Mouse (Mus musculus) liver, adult 2 months (tissue): ENCODE data around the gene Zfp750. TPM values are rescaled to one million over a fixed set of nuclear protein-coding genes. Genes with fewer than 3 reads are reported as not detected.

Experiments used
- DNase-seq: peaks from one replicate; pipeline ENCODE4 v3.0.0-alpha.2; 2011; ENCODE audit warnings: low read depth, low spot score; ENCODE audit errors: extremely low read depth
- H3K27ac ChIP-seq: fragments of 200-500 bp; replicated peaks from 2 replicates; pipeline ENCODE4 v1.5.1; 2012; ENCODE audit warnings: low read depth, mild to moderate bottlenecking, control low read depth, inconsistent platforms, low read length; ENCODE audit not compliant: insufficient read depth
- H3K27me3 ChIP-seq: fragments of 200-500 bp; 2 replicates; pipeline ENCODE4 v1.6.1; 2012; ENCODE audit warnings: mild to moderate bottlenecking, moderate library complexity, low read length, inconsistent platforms; ENCODE audit not compliant: control insufficient read depth, insufficient read depth
- H3K36me3 ChIP-seq: fragments of 200-500 bp; 2 replicates; pipeline ENCODE4 v1.6.1; 2012; ENCODE audit warnings: low read length, inconsistent platforms; ENCODE audit not compliant: control insufficient read depth, insufficient read depth
- H3K4me1 ChIP-seq: fragments of 200-500 bp; 2 replicates; pipeline ENCODE4 v1.6.1; 2011; ENCODE audit warnings: low read length; ENCODE audit not compliant: control insufficient read depth, insufficient read depth
- H3K4me3 ChIP-seq: fragments of 200-500 bp; 2 replicates; pipeline ENCODE4 v1.5.1; 2011; ENCODE audit warnings: low read depth, mild to moderate bottlenecking, control low read depth, low read length, moderate library complexity; ENCODE audit not compliant: insufficient read depth
- H3K79me2 ChIP-seq: fragments of 200-500 bp; 2 replicates; pipeline ENCODE4 v1.6.1; 2012; ENCODE audit warnings: inconsistent platforms, mild to moderate bottlenecking, low read length, moderate library complexity; ENCODE audit not compliant: control insufficient read depth, insufficient read depth
- H3K9ac ChIP-seq: fragments of 200-500 bp; 2 replicates; pipeline ENCODE4 v1.6.1; 2012; ENCODE audit warnings: low read depth, mild to moderate bottlenecking, control low read depth, inconsistent platforms, low read length
- CTCF ChIP-seq: fragments of 200-500 bp; IDR thresholded peaks from 2 replicates; pipeline ENCODE4 v1.5.1; 2011; ENCODE audit warnings: low read depth, low read length, control low read depth
- POLR2A ChIP-seq: fragments of 200-500 bp; IDR thresholded peaks from 2 replicates; pipeline ENCODE4 v1.6.1; 2011; ENCODE audit warnings: low read length, control low read depth; ENCODE audit not compliant: insufficient read depth; ENCODE audit errors: extremely low read depth
- WGBS: fragments of 180-500 bp; shearing (Covaris S2); methylation state at CpG from one replicate; pipeline ENCODE4 v1.1.7; 2018; 5-methylcytosine and 5-hydroxymethylcytosine counted together
- polyA plus RNA-seq: library from polyadenylated mRNA; depleted of rRNA; stranded (reverse); fragments of >200 nt; gene quantifications from 2 replicates; pipeline ENCODE4 v1.2.3, GENCODE M21; 2012; rRNA removed
- total RNA-seq: library from RNA; depleted of rRNA; stranded (reverse); fragments of >200 nt; gene quantifications from 2 replicates; pipeline ENCODE4 v1.2.3, GENCODE M21; 2014; rRNA removed

Zfp750 gene
- total and polyA plus RNA-seq, 2 experiments = 1.0 to 3.5 TPM

- no peak overlapping the region for H3K27ac ChIP-seq
These were observed 39.5 kb downstream of the Zfp750 start for GRCm38 (mm10) chr11:121479476-121480203.

GRCm38 (mm10) chr11:121475699-121476415 is 43.3 kb downstream of the Zfp750 start:
- 12% methylated on average over 9 of the region's 9 CpGs for WGBS
- TF ChIP-seq POLR2A (no peak), CTCF (peak; percentile 91)
- H3K79me2 ChIP-seq = no peaks in the 10 kb centered on the region
- no peak overlapping the region for H3K4me3 ChIP-seq
- peak overlapping the region; percentile 32; the same call in 1 of the 2 replicates for H3K9ac ChIP-seq
- no peak overlapping the region for H3K27ac ChIP-seq
- no peaks in the 10 kb centered on the region for H3K27me3 ChIP-seq
- H3K36me3 ChIP-seq = no peaks in the 10 kb centered on the region; the same call in 1 of the 2 replicates
- DNase-seq = peak; percentile 59
- no peaks in the 10 kb centered on the region for H3K4me1 ChIP-seq

More at GRCm38 (mm10) chr11:121479476-121480203, 39.5 kb downstream of the Zfp750 start:
- Histone ChIP-seq H3K36me3 (no peaks in the 10 kb centered on the region; the same call in 1 of the 2 replicates), H3K9ac (no peak overlapping the region), H3K4me1 (no peaks in the 10 kb centered on the region), H3K4me3 (no peak overlapping the region), H3K79me2 (peaks cover 7% of the 10 kb centered on the region; the same call in 1 of the 2 replicates), H3K27me3 (no peaks in the 10 kb centered on the region)
- DNase-seq = no peak
- TF ChIP-seq CTCF (no peak), POLR2A (no peak)
- 85% methylated on average over 15 of the region's 15 CpGs for whole genome bisulfite sequencing

- DNase-seq = no peak
- TF ChIP-seq POLR2A = no peak
- TF ChIP-seq CTCF = no peak
- no peak overlapping the region for H3K9ac ChIP-seq
- H3K4me1 ChIP-seq = no peaks in the 10 kb centered on the region
- H3K27ac ChIP-seq = no peak overlapping the region
- no peaks in the 10 kb centered on the region for H3K79me2 ChIP-seq
- H3K4me3 ChIP-seq = no peak overlapping the region
- no peaks in the 10 kb centered on the region for H3K27me3 ChIP-seq
- H3K36me3 ChIP-seq = no peaks in the 10 kb centered on the region; the same call in 1 of the 2 replicates
- WGBS = 78% methylated on average over 3 of the region's 3 CpGs
These were observed 44.3 kb downstream of the Zfp750 start for GRCm38 (mm10) chr11:121474831-121475230.

GRCm38 (mm10) chr11:121467408-121467807 is 51.7 kb downstream of the Zfp750 start:
- 96% methylated on average over 6 of the region's 6 CpGs for WGBS
- Histone ChIP-seq H3K36me3 (peaks cover 21% of the 10 kb centered on the region; the same call in 1 of the 2 replicates), H3K4me1 (no peaks in the 10 kb centered on the region), H3K79me2 (no peaks in the 10 kb centered on the region), H3K27ac (no peak overlapping the region), H3K27me3 (no peaks in the 10 kb centered on the region), H3K9ac (no peak overlapping the region), H3K4me3 (no peak overlapping the region)
- no peak for DNase-seq
- TF ChIP-seq CTCF (no peak), POLR2A (no peak)

Other genes with a start within 250 kb of the Zfp750 start
- 27.6 and 30.0 TPM in 2 replicates for gene Wdr45b, start 164.9 kb downstream of the Zfp750 start, total RNA-seq
- 34.8 and 45.1 TPM in 2 replicates for gene Wdr45b, start 164.9 kb downstream of the Zfp750 start, polyA plus RNA-seq
- 0.67 and 0.74 TPM in 2 replicates for gene Rab40b, start 131.1 kb downstream of the Zfp750 start, total RNA-seq
- gene Rab40b, start 131.1 kb downstream of the Zfp750 start, polyA plus RNA-seq = 0.57 and 0.87 TPM in 2 replicates
- gene Fn3krp, start 97.9 kb downstream of the Zfp750 start, total RNA-seq = 10.4 and 12.7 TPM in 2 replicates
- 5.5 and 7.6 TPM in 2 replicates for gene Fn3krp, start 97.9 kb downstream of the Zfp750 start, polyA plus RNA-seq
- gene Fn3k, start 84.4 kb downstream of the Zfp750 start, total RNA-seq = 12.0 and 13.4 TPM in 2 replicates
- 17.1 and 18.5 TPM in 2 replicates for gene Fn3k, start 84.4 kb downstream of the Zfp750 start, polyA plus RNA-seq
- gene Tbcd, start 67.4 kb downstream of the Zfp750 start, total RNA-seq = 23.5 and 27.6 TPM in 2 replicates
- gene Tbcd, start 67.4 kb downstream of the Zfp750 start, polyA plus RNA-seq = 31.8 and 33.4 TPM in 2 replicates
- gene B3gntl1, start 153.8 kb upstream of the Zfp750 start, total RNA-seq = 2.2 and 2.7 TPM in 2 replicates
- gene B3gntl1, start 153.8 kb upstream of the Zfp750 start, polyA plus RNA-seq = 1.9 and 2.4 TPM in 2 replicates
- 4.3 and 5.3 TPM in 2 replicates for gene Metrnl, start 182.2 kb upstream of the Zfp750 start, total RNA-seq
- 4.8 and 5.5 TPM in 2 replicates for gene Metrnl, start 182.2 kb upstream of the Zfp750 start, polyA plus RNA-seq